Mouse (Mus musculus) regulatory T cell (primary cell): ENCODE measurements around the gene Chek2.
"Not testable (repeated sequence)": the region's sequence is repeated elsewhere in the genome, so short reads cannot be mapped to it uniquely, and the experiment has no call there.

Source experiments
- in situ Hi-C: fragments of 300-600 bp; cut with MboI, MseI; formaldehyde crosslinking; loops from one replicate; pipeline ENCODE4 v1.15.1; 2025; ENCODE audit warnings: high pct_unique_total_duplicates

Gene Chek2

DNA sequence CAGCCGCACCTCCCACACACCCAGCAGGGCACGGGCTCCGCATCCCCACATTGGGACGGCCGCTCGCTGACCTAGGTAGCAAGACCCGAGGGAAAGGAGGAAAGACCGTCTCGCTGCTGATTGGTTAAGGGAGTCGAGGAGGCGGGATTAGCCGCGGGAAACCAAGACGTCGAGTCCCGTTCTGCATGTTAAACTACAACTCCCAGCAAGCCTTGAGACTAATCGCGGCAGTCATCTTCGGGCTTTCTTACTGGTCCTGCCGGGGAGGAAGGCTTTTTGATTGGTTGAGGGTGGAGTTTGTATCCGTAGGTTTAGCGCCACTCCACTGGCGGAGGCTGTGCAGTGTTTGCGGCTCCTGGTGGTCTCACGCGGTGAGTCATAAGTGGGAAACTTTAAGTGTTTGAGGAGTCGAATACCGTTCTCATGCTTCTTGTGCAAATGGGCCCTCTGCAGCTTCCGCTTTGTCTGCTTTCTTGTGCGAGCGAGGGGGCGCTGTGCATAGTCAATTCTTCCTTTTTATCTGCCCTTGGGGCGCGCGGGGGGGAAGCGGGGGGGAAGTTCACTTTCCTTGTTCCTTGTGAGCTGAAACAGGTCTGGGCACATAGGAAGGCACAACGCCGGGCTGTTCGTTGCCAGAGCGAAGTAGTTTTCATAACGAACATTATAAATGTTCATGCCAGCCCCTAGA is at the start of gene Chek2, which contains the start of gene Hscb:
Chek2 (plus strand) TSS at position 302 of the 688 bp plus-strand sequence.
Hscb (minus strand) TSS at position 100 of the 688 bp plus-strand sequence.
- in situ Hi-C loops = loop anchor here (5.0 kb wide), 1 partner anchor 63 kb away; no protein-coding TSS in a partner anchor

DNA sequence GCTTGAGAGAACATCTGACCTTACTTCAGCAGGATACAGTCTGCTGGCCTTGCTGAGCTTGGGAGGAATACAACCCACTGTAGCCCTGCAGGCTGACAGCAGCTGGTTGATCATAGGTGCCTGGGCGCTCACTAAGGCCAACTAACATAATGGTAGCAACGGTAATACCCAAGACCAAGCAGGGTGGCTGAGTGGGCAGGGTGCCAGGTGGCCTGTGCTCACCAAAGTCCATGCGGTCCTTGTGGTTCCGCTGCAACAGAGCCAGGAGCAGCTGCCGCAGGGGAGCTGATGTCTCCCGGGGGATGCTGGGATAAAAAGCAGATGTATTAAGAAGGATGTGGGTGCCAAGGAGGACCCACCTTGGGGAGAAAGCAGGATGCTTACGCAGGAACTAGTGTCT is 45.4 kb upstream of the Chek2 start:
- in situ Hi-C loops = no loop called here

DNA sequence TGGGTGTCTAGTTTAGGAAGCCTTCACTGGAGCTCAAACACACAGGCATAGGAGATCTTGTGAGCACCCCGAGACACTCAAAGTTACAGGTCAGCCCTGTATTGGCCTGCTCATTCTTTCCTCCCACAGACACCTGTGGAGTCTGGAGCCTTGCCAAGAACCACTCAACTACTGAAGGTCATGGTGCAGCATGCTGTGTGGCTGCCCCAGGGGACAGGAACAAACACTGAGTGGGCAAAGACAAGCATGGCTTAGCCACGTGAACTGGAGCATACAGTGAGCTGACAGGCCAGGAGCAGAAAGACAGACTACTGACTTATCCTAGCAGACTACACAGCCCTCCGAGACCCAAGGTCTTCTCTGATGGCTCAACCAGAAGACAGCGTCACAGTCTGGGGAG is 42.1 kb upstream of the Chek2 start:
- in situ Hi-C loops = no loop called here

DNA sequence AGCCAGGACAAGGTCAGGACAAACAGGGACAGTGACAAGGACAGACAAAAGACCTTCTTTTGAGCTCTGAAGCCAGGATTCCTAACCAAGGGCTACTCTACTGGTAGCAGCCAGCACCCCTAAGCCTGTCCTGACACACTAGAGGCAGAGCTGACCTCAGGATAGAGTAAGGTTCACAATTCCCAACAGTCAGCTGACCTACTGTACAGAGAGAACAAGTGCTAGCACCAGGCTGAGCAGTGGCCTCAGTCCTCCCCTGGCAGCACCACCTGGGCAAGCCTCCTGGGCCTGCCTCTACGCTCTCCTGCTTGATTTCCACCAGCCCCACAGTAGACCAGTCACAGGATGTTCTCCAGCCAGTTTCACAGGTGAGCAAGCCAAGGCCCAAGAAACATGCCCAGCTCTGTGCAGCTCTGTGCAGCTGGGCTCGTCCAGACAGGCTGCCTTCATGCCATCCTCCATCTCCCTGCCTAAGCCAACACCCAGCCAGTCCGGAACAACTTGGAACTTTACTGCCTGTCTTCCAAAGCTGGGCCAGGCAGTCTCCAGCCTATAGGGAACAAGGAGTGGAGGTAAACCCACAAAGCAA is 38.6 kb upstream of the Chek2 start:
- in situ Hi-C loops = no loop called here

DNA sequence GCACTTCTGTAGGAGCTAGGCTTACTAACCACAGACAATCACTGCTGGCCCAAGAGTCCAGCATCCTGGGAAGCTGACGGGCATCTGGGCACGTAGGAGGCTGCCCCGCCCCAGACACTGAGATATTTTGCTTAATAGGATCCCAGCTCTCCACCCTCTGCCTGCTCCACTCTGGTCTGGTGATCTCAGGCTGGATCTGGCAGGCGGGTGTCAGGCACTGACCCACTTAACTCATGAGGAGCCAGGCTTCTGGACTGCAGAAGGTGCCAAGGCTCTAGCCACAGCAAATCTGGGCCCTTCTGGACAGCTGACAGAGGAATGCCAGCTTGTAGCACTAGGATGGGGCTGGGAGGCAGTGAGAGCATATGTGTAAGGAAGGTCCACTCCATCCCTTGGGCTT is 37.6 kb upstream of the Chek2 start:
- in situ Hi-C loops = no loop called here

DNA sequence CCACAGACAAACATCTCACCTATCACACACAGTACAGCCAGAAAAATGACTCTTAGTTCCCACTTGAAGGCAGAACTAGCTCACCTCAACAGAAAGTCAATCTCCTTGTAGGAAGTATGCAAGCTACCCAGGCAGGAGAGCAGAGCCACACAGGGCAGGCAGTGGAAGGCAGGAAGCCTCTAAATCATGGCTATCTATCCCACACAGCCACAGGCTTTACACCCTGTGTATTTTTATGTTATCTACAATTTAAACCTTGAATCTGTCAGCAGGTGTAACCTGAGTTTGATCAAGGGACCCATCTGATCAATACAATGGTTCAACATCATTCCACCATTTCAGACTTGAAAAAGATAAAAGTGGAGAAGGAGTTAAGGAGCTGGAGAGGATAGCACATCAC is 37.0 kb upstream of the Chek2 start:
- in situ Hi-C loops = no loop called here

DNA sequence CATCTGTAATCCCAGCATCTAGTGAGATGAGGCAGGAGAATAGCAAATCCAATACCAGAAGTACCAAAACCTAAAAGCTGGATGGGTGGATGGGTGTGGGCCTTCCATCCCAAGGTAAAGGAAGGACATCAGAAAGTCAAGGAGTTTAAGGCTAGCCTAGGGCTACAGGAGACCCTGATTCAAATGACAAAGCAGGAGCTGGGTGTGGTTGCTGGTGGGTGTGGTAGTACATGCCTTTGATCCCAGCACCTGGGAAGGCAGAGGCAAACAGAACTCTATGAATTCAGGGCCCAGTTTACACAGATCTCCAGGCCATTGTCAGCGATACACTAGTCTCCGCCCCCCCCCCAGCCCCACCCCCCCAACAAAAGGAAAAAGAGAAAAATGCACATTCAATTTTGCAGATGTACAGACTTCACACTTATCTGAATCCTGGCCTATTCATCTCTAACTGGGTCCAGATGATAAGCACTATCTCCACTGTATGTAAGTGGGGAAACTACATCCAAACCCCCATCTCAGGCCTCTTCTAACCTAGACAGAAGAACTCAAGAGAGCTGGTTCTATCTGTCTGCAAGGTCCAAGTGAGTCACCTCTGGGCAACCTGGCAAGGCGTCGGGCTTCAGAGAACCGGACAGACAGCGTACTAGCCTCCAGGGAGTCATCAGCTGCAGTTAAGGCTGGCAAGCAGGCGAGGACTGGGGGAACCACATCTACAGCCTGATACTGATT is 35.6 kb upstream of the Chek2 start:
- in situ Hi-C loops = no loop called here

DNA sequence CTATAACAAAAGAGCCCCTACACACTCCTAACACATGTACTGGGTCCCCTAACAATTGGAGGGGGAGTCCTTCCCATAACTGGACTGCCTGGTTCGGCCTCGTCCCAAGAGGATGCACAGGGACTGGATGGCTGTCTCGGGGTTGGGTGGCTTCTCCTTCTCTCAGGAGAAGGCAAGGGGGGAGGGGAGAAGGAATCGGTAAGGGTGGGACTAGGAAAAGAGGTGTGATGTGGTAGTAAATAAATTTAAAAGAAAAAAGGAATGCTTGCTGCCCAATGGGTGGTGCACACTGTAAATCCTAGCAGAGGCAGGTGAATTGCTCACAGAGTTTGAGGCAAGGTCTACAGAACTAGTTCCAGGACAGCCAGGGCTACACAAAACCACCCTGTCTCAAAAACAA is 33.6 kb upstream of the Chek2 start:
- in situ Hi-C loops = no loop called here

DNA sequence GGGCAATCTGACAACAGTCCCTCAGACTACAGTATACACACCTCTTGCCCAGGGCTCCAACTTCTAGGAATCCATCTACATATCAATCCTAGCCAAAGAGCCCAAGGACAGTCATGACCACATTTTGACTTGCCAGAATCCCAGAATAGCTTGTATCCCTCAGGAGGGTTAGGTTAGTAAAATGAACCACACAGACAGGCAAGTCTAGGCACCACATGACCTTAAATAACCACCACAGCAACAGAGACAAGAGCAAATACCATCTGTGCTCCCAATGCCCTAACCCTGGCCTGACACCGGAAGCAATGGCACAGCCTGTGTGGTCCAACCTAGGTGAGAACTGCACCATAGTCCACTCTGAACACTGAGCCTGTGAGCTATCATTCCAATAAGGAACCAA is 33.1 kb upstream of the Chek2 start:
- in situ Hi-C loops = no loop called here

DNA sequence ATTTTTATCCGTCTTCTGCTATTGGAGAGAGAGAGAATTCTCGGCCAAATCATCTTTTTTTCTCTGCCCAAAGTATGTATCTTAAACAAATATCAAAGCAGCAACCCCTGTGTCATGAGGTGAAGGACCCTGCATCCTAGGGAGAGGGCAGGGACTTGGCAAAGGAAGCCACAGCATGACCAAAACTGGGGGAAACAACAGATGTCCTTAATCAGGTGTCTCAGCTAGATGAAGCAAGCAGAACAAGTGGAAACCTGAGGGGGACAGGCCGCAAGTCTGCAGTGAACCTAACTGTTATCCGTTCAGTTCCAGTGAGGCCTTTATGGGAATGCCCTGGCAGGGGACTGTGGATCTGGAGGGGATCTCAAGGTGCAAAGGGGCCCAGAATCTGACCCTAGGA is 32.3 kb upstream of the Chek2 start:
- in situ Hi-C loops = no loop called here

DNA sequence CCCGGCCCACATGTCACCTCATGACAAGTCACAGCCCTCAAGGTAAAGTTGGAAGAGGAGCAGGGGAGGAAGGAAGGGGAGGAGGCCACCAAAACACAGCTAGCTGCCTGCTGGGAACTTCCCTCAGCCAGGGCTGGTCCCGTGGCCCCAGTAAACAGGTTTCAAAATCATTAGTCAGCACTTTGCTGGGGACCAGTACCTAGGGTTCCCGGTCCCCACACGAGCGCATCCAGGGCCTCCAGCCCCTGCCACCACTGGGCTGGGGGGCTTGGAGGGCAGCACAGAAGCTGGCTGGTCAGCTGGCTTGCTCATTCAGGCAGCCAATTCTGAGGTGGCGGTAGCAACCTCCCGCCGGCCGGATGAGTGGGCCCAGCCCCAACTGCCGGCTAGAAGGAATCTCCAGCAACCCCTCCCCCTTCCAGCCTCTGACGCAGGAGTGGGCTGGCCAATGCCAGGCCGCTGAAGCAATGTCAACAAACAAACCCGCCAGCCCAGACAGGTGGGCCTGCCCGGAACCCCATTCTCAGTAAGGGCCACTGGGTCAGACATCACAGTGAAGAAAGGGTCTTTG is 31.6 kb upstream of the Chek2 start:
- in situ Hi-C loops = no loop called here

DNA sequence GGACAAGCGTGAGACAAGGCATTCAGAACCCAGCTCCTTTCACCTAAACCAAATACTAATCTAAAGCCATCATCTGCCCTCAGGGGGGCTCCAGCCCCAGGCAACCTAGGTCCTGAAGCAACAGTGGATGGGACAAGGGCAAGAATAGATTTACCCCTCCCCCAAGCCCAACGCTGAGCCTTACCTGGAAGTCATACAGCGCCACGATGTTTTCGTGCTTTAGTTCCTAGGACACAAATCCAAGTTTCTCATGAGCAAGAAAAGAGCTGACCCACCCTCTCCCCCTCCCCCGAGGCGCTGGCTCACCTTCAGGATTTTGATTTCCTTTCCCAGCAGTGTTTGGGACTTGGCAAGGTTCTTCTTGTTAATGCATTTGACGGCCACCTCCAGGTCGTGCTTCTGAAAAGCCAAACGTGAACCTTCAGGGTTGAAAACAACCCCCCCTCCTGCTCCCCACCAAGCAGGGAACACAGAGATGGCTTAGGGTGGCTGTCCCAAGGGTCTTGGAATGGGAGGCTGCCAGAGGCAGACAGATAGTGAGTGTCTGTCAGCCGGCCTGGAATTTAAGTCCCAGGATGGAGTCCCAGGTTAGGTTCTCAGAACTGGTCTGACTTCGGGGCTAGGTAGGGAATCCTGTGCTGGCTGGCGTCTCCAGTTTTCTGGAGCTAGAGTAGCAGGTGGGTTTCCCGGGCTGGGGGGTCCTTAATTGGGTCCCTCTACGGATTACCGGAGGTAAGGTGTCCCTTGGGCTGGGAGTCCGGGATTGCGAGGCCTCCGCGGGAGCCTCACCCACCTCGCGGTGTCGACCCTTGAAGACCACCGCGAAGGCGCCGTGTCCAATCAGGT is 30.7 kb upstream of the Chek2 start:
- in situ Hi-C loops = no loop called here

DNA sequence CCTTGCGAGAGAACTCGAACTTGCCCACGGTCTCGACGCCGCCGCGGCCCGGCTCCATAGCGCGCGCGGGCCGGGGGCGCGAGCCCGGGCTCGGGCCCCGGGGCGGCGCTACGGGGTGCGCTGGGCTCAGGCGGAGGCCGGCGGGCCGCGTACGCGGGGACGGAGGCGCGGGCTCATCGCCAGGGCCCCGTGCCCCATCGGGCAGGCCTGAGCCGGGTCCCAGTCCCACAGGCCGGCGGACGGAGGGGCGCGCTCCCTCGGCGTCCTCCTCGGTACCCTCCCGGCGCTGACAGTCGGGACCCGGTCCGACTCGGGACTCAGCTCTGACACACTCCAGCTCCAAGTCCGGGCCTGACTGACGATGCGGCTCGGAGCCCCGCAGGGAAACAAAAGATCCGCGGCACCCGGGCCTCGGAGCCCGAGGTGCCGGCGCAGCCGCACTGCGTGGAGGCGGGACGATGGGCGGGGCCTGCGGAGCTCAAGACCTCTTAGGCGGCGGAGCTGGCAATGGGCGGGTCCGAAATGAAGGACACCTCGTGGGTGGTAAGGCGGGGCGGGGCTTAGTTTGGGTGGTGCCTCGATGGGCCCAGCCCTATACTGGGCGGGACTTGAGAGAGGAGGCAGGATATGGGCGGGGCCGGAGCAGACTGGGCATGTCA is 30.0 kb upstream of the Chek2 start, which contains the start of gene Ulk1:
Ulk1 (minus strand) TSS at position 431 of the 659 bp plus-strand sequence.
- in situ Hi-C loops = no loop called here

DNA sequence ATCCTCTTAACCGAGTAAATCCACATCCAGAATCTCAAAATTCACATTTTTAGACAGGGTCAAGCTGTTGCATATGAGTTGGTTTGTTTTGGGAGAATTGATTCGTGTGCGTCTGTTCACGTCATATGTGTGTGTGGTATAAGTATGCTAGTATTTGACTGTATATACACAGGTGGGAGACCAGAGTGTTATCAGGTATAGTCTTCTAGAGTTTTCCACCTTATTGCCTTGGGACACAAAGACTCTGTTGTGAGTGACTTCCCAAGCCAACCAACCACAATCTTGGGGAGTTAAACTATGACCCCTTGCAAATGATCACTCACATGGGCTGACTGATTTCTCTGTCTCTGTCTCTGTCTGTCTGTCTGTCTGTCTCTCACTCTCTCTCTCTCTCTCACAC is 15.4 kb upstream of the Chek2 start:
- in situ Hi-C loops = no loop called here

DNA sequence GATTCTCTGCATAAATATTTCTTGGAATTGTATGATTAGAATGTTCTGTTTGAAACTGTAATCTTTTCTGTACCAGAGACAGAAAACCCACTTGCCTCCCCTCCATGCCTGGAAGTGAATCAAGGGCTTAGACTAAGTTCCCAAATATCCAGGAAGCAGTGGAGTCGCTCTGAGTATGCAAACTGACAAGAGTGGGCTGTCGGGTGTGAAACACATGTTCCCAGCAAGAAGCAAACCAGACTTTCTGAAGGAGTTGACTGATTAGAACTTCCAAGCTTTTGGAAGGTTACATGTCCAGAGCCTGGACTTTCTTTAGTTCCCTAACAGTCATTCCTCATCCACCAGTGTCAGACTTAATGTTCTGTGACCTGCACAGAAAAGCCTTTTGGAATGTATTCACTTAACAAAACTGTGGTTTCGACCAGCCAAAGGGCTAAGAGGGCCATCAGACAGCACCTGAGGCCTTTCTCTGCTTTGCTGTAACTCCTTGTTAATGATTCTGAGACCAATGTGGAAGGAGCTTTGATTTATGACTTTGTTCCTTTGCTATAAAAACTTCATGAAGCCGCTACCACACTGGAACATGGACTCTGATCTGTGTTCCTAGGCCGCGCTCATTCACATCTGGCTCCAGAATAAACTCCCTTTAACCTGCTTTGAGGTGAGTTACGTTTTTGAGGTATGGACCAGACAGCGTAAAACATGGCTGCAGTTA is 12.8 kb upstream of the Chek2 start:
- in situ Hi-C loops = no loop called here

DNA sequence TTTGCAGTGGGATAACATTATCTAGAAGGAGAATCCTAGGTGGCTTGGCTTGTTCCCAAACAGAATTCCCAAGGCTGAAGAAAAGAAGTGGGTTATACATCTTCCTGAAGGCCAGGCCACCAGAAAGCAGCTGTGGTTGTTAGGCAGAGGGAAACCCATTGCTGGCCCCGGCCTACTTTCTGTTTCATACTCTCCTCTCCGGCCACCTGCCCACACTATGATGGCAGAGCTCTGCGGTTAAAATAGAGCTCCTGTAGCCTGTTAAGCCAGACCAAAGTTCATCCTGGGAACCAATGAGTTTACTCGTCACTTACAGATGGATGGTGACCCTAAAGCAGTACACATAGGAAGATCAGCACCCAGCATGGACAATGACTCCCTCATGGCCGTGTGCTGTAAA is 12.2 kb upstream of the Chek2 start:
- in situ Hi-C loops = no loop called here

DNA sequence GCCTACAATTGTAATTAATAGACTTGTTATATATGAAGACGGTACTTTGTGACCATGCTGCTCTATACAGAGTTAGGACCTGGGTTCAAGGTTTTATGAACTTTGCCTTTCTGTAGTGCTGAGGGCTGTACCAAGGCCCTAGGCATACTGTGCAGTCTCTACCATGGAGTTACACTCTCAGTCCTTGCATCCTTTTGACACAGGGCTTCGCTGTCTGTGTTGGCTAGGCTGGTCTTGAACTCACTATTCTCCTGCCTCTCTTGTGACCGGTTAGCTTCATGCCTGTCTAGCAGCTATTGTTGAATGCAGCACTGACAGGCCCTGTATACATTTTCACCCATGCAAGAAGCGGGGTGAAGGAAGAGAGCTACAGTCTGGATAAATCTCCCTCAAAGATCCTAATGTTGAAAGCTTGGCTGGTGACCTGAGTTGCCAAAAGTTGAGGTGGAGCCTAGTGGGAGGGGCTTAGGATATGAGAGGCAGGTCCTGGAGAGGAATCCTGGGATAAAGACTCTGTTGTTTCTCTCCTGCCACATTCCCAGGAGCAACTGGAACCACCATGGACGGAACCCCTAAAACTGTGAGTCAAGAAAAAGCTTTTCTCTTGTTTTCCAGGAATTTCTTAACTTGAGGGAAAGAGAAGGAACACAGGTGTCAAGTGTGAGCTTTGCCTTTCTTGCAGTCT is 8.6 kb upstream of the Chek2 start:
- in situ Hi-C loops = no loop called here

DNA sequence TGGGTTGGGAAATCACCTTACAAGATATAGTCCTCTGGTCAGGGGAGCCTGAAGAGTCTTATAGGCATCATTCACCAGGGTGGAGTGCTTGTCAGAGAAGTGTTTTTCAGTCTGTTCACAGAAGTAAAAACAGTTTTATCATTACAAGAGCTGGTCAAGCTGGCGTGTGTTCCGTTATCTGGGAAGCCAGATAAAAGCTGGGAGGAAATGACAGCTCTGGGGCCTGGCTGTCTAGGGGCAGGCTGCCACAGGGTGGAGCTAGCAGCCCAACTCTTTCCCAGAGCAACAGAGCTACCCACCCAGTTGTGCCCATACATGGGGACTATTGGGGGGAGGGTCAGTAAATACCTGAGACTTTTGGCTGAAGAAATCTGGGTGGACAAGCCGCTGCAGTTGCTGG is 3.8 kb upstream of the Chek2 start:
- in situ Hi-C loops = no loop called here

DNA sequence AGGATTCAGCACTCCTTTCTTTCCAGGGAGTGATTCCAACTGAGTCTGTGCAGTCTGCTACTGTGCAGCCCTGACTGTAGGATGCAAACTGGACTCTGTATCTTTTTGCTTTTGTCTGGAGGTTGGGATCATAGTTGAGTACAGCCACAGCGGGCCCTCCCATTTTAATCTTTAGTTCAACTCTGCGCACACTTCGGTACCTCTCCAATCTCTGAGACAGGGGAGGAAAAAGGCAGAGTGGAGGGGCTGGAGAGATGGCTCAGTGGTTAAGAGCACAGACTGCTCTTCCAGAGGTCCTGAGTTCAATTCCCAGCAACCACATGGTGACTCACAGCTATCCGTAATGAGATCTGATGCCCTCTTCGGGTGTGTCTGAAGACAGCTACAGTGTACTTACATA is 1.8 kb upstream of the Chek2 start:
- in situ Hi-C loops = not testable (repeated sequence)
